Mouse (Mus musculus): ENCODE data around the gene Sun3.

Sun3 gene

DNA sequence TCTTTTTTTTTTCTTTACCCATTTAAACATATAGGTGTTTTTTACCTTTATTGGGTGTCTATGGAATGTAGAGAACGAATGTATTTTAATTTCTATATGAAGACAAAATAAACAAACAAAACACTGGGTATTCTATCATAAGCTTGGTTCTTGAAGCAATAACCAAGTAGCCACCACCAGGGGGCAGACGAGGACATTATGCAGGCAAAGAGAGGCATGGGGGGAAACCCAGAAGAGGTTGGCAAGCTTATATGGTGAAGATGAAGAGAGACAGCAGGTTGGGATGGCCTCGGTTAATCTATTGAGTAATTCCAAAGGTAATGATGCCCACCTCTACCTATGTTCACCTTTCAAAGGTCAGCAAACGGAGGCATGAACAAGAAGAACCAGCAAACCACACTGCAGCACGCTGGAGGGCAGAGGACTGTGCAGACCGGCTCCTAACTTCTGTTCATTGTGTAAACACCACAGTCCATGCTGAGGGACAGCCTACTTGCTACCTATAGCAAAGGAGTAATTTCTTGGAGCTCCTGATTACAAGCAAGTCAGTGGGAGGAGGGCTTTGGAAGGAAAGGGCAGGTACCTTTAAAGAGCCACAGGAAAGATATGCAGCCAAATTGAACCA, 65.4 kb downstream of the Sun3 start:
- DNase-seq (ENCODE audit: low read depth), result peak; percentile 70

DNA sequence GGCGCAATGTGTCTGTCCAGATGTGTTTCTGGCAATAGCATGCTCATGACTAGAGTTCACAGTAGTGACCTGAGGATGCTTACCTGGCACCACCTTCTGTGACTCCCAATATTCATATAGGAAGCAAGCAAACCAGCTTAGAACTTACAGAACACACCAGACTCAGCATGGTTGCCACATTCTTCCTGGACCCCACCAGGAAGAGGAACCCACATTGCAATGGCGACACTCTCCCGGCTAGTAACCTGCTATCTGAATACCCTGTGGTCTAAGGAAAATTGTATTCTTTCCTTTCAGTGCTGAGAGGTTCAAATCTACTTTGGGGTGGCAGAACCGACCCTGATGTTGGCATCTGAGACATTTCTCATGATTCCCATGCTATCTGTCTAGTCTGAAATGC, 70.6 kb downstream of the Sun3 start:
- no peak for DNase-seq (ENCODE audit: low read depth)

DNA sequence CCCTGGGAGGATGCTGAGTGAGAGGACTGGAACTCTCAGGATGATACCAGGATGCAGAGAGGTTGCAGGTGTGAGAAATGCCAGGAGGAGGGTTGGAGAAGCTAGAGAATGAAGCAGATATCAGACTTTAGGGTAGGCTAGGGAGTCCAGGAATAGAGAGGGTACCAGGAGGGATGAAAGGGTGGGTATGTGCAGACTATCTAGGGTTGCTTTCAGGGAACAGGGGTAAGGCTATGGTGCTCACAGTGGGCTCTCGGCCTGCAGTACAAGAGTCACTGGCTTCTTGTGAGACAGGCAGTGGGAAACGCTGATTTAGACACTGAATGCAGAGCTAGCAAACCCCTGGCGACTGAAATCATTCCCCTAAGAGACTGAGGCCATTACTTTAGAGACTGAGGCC, 75.6 kb downstream of the Sun3 start, which contains the start of gene Pkd1l1:
TSS of gene Pkd1l1 (minus strand) at position 101 of the 400 bp plus-strand sequence.
- no peak for DNase-seq (ENCODE audit: low read depth)

DNA sequence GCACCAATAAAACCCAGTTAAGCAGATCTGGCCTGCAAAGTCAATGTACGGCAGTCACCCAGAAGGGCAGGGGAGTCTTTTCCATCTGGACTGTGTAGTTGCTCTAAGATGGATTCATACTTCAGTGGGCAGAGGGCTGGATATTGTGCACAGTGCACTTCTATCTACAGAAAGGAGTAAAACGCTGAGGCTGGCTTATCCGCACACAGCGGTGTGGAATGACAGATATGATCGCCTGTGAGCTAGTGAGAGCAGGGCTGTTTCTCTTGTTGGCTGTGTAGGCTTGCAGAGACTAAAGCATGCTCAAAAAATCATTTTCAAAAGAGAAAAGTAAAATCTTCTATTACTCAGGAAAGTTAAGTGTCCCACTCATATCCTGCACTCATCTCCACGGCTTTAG, 76.7 kb downstream of the Sun3 start:
- DNase-seq (ENCODE audit: low read depth), result no peak

DNA sequence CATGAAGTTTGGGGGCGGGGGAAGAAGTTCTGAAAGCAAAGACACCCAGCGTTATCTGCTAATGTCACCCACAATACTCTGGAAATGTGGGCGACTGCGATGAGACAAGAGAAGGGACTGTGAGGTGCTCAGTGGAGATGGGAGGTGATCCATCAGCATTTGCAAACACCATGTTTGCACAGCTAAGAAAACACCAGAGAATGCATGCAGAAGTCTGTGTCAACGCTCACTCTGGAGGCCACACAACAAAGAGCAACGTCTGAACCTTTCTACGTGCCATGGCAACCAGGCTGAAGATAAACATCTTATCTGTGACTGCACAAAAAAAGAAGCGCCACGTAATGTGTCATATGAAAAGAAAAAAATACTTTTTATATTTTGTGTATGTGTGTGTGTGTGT, 78.3 kb downstream of the Sun3 start:
- DNase-seq (ENCODE audit: low read depth), result no peak

DNA sequence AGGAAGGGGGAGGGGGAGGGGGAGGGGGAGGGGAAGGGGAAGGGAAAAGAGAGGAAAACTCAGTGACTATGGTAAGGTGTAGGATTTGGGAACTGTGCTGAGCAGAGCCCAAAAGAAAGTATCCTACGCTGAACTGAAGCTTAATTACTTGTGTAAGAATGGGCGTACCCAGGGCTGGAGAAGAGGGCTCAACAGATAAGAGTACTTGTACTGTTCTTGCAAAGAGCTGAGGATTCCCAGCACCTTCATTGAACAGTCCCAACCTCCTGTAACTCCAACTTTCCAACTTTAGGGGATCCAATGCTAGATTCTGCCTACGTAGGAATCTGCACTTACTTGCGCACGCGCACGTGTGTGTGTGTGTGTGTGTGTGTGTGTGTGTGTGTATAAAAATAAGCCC, 80.7 kb downstream of the Sun3 start:
- no peak for DNase-seq (ENCODE audit: low read depth)
